Mouse (Mus musculus) left cerebral cortex, adult 9 months (tissue): ENCODE data around the gene Rdh8.
"Not testable (repeated sequence)": the region's sequence is repeated elsewhere in the genome, so short reads cannot be mapped to it uniquely, and the experiment has no call there.

Source experiments
- DNase-seq, 2 experiments: peaks; one replicate each; pipeline ENCODE4 v3.0.0; 2022; ENCODE audit warnings: low spot score in 2 of 2

Rdh8 gene

GRCm38 (mm10) chr9:20818236-20818635, at the start of gene Rdh8:
Gene Rdh8, plus strand, starts transcription at chr9:20818503.
- DNase-seq: no peak

DNA sequence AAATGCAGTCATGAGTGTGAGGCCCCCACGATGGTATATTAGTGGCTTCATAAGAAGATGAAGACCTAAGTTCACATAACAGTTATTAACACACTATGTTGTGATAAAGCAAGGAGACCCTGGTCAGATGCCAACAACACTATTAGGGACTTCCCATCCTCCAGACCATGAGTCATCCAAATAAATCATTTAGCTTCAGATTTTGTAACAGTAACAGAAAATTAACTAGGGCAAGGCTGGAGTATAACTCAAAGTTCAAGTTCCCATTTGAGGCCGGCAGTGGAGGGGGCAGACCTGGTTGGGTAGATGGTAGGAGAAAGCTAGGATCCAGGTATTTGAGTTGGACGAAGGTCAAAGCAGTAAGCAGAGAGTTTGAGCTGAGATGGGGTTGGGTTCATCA, 37.0 kb upstream of the Rdh8 start:
- no peak for DNase-seq

DNA sequence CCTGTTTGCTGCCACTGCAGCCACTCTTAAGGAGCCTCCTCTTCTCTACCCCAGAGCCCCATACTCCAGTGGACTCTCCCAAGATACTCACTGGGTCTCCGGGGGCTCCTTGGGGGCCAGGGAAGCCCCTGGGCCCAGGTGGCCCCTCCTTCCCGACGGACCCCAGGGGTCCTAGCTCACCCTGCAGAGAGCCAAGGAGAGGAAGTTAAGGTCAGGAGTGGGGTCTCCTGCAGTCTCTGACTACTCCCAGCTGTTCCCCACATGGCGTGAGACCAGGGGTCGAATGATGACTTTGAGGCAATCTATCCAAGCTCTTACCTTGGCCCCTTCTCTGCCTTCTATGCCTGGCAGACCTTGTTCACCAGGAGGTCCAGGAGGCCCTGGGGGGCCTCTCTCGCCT, 33.2 kb upstream of the Rdh8 start:
- no peak for DNase-seq

GRCm38 (mm10) chr9:20787992-20788391, 30.3 kb upstream of the Rdh8 start:
- no peak for DNase-seq

DNA sequence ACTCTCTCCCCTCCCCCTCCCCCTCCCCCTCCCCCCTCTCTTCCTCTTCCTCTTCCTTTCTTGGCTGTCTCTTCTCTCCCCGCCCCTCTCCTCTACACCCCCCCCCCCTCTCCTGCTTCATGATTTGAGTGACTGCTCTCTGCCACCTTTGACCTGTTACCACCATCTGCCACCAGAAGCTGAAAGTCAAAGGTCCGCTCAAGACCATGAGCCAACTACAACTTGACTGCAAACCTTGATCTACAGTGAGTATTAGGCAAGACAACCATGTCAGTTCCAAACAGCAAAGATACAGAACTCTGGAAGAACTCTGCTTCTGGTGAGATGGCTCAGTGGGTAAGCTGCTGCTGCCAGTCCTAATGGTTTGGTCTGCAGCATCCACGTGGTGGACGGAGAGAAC, 28.7 kb upstream of the Rdh8 start:
- no peak for DNase-seq

DNA sequence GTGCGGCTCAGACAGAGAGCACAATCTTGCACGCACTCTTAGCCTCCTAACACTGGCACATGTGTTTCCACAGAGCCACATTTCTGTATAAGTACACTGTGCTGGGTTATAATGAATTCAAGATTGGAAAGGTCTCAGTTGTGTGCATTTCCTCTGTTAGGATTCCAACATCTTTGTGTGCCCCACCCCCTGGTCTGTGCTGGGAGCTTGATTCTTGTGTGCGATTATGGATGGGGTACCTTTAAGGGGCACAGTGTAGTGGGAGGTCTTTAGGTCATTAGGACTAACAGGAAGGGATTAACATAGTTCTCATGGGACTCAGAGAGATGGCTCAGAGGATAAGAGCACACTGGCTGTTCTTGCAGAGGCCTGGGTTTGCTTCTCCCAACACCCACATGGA, 28.0 kb upstream of the Rdh8 start:
- DNase-seq: no peak

DNA sequence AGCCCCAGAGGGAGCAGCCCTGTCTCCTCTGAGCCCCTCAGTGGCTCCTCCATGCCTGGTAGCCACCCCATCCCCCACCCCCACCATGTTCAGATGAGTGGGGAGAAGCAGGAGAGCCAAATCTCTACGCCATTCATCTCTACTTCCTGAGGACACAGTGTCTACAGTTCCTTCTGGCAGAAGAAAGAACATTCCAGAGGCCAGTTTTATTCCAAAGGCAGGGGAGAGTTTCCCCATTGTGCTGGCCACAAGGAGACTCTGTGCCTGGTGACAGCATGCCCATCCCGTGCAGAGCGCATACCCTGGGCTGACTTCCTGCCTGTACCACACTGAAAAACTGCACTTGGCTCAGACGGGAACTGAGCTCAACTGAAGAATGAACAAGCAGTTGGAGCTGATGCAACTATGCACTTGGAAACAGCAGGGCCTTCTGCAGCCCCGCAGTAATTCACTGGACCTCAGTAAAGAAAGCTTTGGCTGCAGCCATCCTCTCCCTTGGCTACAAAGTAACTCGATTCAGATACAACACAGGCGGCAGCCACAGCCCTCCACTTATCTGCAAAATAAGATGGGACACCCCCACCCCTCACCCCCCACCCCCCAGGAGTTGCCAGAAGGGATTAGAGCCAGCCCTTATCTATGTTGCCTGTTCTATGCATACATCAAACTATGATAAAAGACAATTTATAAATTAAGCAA, 24.0 kb upstream of the Rdh8 start:
- DNase-seq: peak in 1 of 2 experiments; percentile 63

GRCm38 (mm10) chr9:20804266-20805158, 13.8 kb upstream of the Rdh8 start:
- peak in 1 of 2 experiments; percentile 71 for DNase-seq

DNA sequence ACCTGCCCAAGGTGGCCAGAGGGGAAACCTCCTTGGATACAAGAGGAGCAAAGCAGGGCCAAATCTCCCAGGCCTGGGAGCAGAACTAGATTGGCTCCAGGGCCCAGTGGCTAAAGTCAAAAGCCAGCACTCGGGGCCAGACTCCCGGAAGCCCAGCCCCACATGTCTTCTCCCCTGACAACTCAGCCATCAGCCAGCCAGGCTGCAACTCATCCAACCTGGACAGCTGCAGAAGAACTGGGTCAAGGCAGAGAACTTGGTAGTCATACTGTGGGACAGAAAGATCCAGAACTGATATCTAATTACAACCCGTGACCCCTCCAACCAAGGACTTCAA, 13.2 kb upstream of the Rdh8 start:
- DNase-seq: no peak

GRCm38 (mm10) chr9:20805706-20806105, 12.6 kb upstream of the Rdh8 start:
- no peak for DNase-seq

DNA sequence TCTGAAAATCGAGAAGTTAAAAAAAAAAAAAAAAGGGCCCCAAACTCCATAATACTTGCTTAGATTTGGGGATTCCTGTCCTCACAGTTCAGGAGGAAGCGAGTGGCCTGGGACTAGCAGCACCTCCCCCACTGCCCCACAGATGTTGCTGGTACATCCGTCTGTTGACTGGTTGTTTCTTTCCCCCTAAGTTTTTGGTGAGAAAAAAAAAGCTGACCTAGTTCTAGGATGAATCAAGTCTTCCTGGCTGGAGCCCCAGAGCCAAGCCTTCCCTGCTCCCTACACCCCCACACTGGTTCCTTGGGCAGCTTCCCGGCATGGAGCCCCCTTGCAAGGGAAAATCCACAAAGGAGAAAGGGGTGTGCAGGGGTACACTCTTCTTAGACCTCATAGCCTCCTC, 8.0 kb upstream of the Rdh8 start:
- no peak for DNase-seq

DNA sequence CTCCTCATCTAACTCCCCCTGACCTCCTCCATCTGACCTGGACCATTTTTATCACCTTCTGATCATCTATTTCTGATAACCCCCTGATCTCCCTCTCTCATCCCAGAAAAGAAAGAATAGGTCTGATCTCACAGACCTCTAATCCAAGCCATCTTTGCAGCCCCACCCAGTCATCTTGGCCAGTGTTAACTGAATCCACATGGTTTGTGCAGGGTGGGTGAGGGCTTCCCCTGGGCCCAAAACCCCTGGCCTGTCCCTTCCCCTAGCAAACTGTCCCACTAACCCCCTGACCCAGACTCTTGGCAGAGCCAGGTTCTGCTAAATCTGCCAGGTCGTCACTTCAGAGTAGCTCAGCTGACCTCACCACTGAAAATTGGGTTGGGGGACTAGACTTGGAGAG, 7.5 kb upstream of the Rdh8 start:
- DNase-seq: no peak

DNA sequence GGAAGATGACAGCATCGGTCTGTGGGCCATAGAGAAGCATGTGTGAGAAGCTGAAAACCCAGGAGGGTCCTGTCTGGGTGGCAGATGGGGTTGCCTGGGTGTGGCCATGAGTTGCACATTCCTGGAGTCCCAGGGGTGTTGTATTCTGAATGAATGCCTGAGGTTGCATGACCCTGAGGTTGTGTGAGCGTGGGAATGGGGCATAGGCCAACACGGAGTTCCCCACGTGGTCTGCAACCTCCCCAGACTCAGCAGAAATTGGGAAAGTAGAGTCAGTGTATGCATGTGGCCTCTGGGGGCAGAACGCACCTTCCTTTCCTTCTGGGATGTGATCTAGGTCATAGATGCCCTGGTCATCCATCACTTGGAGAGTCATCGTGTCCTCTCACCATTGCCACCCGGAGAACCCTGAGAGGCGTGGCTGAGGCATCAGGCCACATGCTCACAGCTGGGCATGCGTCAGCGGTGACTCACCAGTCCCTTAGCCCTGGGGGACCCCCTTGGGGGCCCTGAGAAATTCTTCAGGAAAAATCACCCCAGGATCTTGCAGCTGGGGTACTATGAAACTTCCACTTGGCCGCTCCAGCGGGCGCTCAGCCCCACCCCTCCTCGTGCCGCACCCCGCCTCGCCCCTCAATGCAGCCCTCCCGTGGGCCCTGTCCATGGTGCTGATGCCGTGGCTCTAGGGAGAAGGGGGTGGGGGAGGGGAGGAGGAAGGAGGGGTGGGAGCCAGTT, 5.6 kb upstream of the Rdh8 start:
- DNase-seq: no peak

- no peak for DNase-seq
These were observed 3.6 kb upstream of the Rdh8 start, which contains the start of gene Col5a3 for GRCm38 (mm10) chr9:20814521-20815272. Gene Col5a3, minus strand, starts transcription at chr9:20815067.

- no peak for DNase-seq
These were observed 1.7 kb downstream of the Rdh8 start for GRCm38 (mm10) chr9:20820001-20820400.

GRCm38 (mm10) chr9:20822821-20823220, 4.5 kb downstream of the Rdh8 start:
- DNase-seq: peak in 1 of 2 experiments; percentile 48

DNA sequence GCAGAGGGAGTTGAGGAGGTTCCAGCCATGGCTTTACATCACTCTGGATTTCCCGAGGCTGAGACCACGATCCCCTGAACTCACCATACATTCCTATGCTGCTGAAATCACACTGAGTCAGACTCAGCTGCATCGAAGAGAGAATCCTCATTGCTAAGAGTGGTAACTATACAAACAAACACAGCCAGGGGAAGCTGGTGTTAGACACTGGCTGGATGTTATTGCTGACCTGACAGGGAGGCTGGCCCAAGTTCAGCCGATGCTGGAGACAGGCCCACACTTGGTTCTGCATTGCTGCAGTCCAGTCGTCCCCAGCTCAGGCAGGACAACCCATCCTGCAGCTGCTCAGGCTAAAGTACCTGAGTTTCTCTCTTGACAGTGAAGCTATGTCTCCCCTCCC, 7.5 kb downstream of the Rdh8 start:
- no peak for DNase-seq

DNA sequence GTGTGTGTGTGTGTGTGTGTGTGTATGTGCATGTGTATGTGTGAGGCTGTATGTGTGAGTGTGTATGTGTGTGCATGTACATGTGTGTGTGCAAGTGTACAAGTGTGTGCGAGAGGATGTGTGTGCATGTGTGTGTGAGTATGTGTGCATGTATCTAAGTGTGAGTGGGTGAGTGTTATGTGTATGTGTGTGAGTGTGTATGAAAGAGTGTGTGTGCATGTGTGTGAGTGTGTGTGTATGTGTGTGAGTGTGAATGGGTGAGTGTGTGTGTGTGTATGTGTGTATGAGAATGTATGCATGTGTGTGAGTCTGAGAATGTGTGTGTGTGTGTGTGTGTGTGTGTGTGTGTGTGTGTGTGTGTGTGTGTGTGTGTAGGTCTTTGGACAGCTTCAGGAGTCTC, 9.8 kb downstream of the Rdh8 start:
- DNase-seq: no peak

DNA sequence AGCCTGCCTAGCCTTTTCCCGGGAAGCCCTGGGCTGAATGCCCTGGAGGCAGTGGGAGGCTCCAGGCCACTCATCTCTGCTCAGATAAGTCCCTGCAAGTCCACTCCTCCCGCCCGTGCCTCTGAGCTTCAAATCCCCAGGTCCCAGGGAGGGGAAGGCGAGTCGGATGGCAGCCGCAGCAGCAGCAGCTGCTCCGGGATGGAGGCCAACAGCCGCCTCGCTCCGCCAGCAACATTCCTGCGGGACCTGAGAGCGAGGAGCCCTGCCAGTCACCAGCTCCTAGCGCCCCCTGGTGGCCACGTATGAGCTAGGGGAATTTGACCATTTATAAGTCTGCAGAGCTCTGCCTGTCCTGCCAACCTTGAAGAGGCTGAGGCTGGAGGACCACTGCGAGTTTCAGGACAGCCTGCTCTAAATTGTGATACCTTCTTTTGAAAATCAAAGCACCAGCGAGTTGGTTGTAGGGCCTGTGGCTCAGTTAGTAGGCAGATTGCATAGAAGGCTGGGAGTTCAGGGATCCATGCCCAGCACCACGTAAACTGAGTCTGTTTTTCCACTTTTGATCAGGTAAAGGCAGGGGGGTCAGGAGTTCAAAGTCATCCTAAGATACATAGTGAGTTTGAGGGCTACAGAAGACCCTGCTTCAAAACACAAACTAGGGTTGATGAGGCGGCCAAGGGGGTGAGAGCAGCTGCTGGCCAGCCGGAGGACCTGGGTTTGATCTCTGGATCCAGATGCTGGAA, 12.8 kb downstream of the Rdh8 start:
- peak; percentile 71 to 96 for DNase-seq

DNA sequence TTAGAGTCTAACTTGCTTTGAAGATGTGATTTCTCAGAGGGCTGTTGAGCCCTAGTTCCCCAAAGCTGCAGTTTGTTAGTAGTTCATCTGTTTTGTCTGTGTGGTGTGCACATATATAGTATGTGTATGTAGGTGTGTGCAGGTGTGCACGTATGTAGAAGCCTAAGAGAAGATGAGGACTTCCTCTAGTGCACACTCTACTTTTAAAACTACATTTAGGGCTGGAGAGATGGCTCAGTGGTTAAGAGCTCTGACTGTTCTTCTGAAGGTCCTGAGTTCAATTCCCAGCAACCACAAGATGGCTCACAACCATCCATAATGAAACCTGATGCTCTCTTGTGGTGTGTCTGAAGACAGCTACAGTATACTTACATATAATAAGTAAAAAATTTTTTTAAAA, 16.6 kb downstream of the Rdh8 start:
- no peak for DNase-seq

- DNase-seq: not testable (repeated sequence)
These were observed 17.2 kb downstream of the Rdh8 start for GRCm38 (mm10) chr9:20835431-20835954.
